Mouse (Mus musculus) adrenal gland, adult 8-10 months (tissue): ENCODE results near the gene Enkur. TPM values are rescaled to one million over a fixed set of nuclear protein-coding genes. Genes with fewer than 3 reads are reported as not detected.
"Not testable (repeated sequence)": the region's sequence is repeated elsewhere in the genome, so short reads cannot be mapped to it uniquely, and the experiment has no call there.

Source experiments
- DNase-seq: peaks from one replicate; pipeline ENCODE4 v3.0.0; 2022
- total RNA-seq, 4 experiments: library from RNA; stranded (reverse); gene quantifications; 2 replicates each; pipeline ENCODE4 v1.2.4; 2022

Enkur gene
- 1 to 10 TPM in 3 of 4 experiments, under 1 TPM in 1; 0.87 to 2.0 (median 1.5) TPM for total RNA-seq

- DNase-seq: peak; percentile 97
These were observed at the start of gene Enkur, which contains the start of gene Thnsl1 for GRCm38 (mm10) chr2:21204912-21205830. TSS of gene Enkur (minus strand) at chr2:21205365. TSS of gene Thnsl1 (plus strand) at chr2:21205724.

GRCm38 (mm10) chr2:21254308-21254707, 49.1 kb upstream of the Enkur start:
- no peak for DNase-seq

- DNase-seq: no peak
These were observed 48.5 kb upstream of the Enkur start for GRCm38 (mm10) chr2:21253644-21254043.

GRCm38 (mm10) chr2:21245477-21246102, 40.4 kb upstream of the Enkur start:
- no peak for DNase-seq

GRCm38 (mm10) chr2:21244986-21245385, 39.8 kb upstream of the Enkur start:
- no peak for DNase-seq

GRCm38 (mm10) chr2:21244104-21244503, 38.9 kb upstream of the Enkur start:
- not testable (repeated sequence) for DNase-seq

GRCm38 (mm10) chr2:21236846-21237245, 31.7 kb upstream of the Enkur start:
- DNase-seq: no peak

GRCm38 (mm10) chr2:21235844-21236386, 30.8 kb upstream of the Enkur start:
- DNase-seq: no peak

- no peak for DNase-seq
These were observed 29.9 kb upstream of the Enkur start for GRCm38 (mm10) chr2:21234871-21235648.

GRCm38 (mm10) chr2:21231147-21231546, 26.0 kb upstream of the Enkur start:
- DNase-seq: no peak

GRCm38 (mm10) chr2:21230276-21230675, 25.1 kb upstream of the Enkur start:
- no peak for DNase-seq

GRCm38 (mm10) chr2:21222453-21223384, 17.6 kb upstream of the Enkur start:
- DNase-seq: no peak

GRCm38 (mm10) chr2:21215284-21215683, 10.1 kb upstream of the Enkur start:
- DNase-seq: no peak

- no peak for DNase-seq
These were observed 9.2 kb upstream of the Enkur start for GRCm38 (mm10) chr2:21214322-21214721.

GRCm38 (mm10) chr2:21211361-21211760, 6.2 kb upstream of the Enkur start:
- peak; percentile 55 for DNase-seq

GRCm38 (mm10) chr2:21206278-21206677, 1.1 kb upstream of the Enkur start:
- no peak for DNase-seq

- no peak for DNase-seq
These were observed 630 bp upstream of the Enkur start for GRCm38 (mm10) chr2:21205831-21206159.

GRCm38 (mm10) chr2:21202754-21203153, 2.4 kb downstream of the Enkur start:
- no peak for DNase-seq

- DNase-seq: no peak
These were observed 6.1 kb downstream of the Enkur start for GRCm38 (mm10) chr2:21199051-21199450.

GRCm38 (mm10) chr2:21195233-21195632, 9.9 kb downstream of the Enkur start:
- no peak for DNase-seq

GRCm38 (mm10) chr2:21191232-21191631, 13.9 kb downstream of the Enkur start:
- no peak for DNase-seq
